ENCODE assay signal across 17 mouse cellular contexts in the genomic region with DNA sequence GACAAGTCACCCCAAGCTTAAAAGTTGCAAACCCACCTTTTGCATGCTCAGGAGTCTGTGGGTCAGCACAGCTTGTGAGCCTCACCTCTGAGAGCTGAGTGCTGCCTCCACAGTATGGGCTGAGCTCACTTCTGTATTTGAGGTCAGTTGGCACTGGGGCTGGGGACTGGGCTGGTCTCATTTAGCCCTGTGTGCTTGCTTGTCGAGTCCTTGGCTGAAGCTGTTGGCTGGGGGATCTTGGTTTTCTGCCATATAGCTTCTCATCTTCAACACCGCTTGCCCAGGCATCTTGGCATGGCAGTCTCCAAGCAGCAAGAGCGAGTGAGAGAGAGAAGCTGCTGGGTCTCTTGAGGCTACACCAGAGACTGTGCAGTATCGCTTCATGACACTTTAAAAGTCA. TPM values are rescaled to one million over a fixed set of nuclear protein-coding genes. Genes with fewer than 3 reads are reported as not detected.
A peak's percentile ranks its signal among the peaks of the same experiment; 100 is the strongest.
DNase-seq lines count a peak whose midpoint lies in the region; ATAC-seq and TF ChIP-seq lines count a peak whose summit lies in the region.
"Had no signal": no experiment of that assay in that cellular context is flagged by ENCODE, and none has a peak within 500 bp of the region (broad histone marks: within the 10 kb centered on the region; RNA-seq: fewer than 3 reads in every experiment).

No protein-coding gene starts in this region.

- no peaks in the 10 kb centered on the region for H3K27me3 ChIP-seq in hindbrain, postnatal 0 days (ENCODE audit: insufficient read depth, low read length)
- H3K27me3 ChIP-seq in hindbrain, embryonic 12.5 days, result no peaks in the 10 kb centered on the region
- H3K27me3 ChIP-seq in midbrain, embryonic 16.5 days (ENCODE audit: control insufficient read depth, insufficient read depth, low read depth, low read length), result no peaks in the 10 kb centered on the region
- no peaks in the 10 kb centered on the region for H3K27me3 ChIP-seq in kidney, embryonic 14.5 days (ENCODE audit: control insufficient read depth, insufficient read depth, low read length)
- H3K27me3 ChIP-seq: embryonic facial prominence, embryonic 13.5 days; limb, embryonic 13.5 days; midbrain, embryonic 15.5 days; neural tube, embryonic 12.5 days had no signal

- no peak overlapping the region for H3K4me3 ChIP-seq in hindbrain, postnatal 0 days (ENCODE audit: low read length)
- no peak overlapping the region for H3K4me3 ChIP-seq in hindbrain, embryonic 12.5 days
- H3K4me3 ChIP-seq in midbrain, embryonic 16.5 days (ENCODE audit: low read depth, low read length), result no peak overlapping the region
- H3K4me3 ChIP-seq in kidney, embryonic 14.5 days (ENCODE audit: low read length), result no peak overlapping the region
- H3K4me3 ChIP-seq: embryonic facial prominence, embryonic 13.5 days; limb, embryonic 13.5 days; midbrain, embryonic 15.5 days; neural tube, embryonic 12.5 days had no signal

- H3K9ac ChIP-seq in hindbrain, postnatal 0 days (replicated peaks; ENCODE audit: low read length), result no peak overlapping the region
- no peak overlapping the region for H3K9ac ChIP-seq in hindbrain, embryonic 12.5 days
- no peak overlapping the region for H3K9ac ChIP-seq in midbrain, embryonic 16.5 days (ENCODE audit: low read depth, low read length)
- H3K9ac ChIP-seq in kidney, embryonic 14.5 days (ENCODE audit: low read depth, low read length), result no peak overlapping the region
- H3K9ac ChIP-seq: embryonic facial prominence, embryonic 13.5 days; limb, embryonic 13.5 days; liver, postnatal 0 days; midbrain, embryonic 15.5 days; neural tube, embryonic 12.5 days had no signal

- DNase-seq in adrenal gland, postnatal 10 days, result peak; percentile 5
- DNase-seq in adrenal gland, postnatal 25 days, result no peak
- peak; percentile 66 for DNase-seq in hindbrain, postnatal 0 days (ENCODE audit: low spot score)
- peak; percentile 12 for DNase-seq in cerebellum, adult 9-11 months
- DNase-seq in gastrocnemius, postnatal 36 days, result peak; percentile 42 to 62
- DNase-seq: heart, postnatal 4 days; kidney, adult 9 months; liver, postnatal 0 days; right cerebral cortex, postnatal 4 days had no signal

- intact Hi-C loops in gastrocnemius, postnatal 36 days (cut with DNase I), result no loop called here

- no peaks in the 10 kb centered on the region for H3K9me3 ChIP-seq in hindbrain, postnatal 0 days (ENCODE audit: low read length)
- H3K9me3 ChIP-seq in hindbrain, embryonic 12.5 days (replicated peaks), result no peaks in the 10 kb centered on the region
- H3K9me3 ChIP-seq in midbrain, embryonic 16.5 days (replicated peaks; ENCODE audit: control insufficient read depth, low read length, poor library complexity, severe bottlenecking), result no peaks in the 10 kb centered on the region
- no peaks in the 10 kb centered on the region for H3K9me3 ChIP-seq in kidney, embryonic 14.5 days (ENCODE audit: control insufficient read depth, low read length)
- H3K9me3 ChIP-seq: embryonic facial prominence, embryonic 13.5 days; limb, embryonic 13.5 days; midbrain, embryonic 15.5 days; neural tube, embryonic 12.5 days had no signal

- no peak overlapping the region for H3K27ac ChIP-seq in hindbrain, postnatal 0 days
- H3K27ac ChIP-seq in hindbrain, embryonic 12.5 days, result no peak overlapping the region
- H3K27ac ChIP-seq in midbrain, embryonic 16.5 days (ENCODE audit: low read length), result no peak overlapping the region
- H3K27ac ChIP-seq in kidney, embryonic 14.5 days (ENCODE audit: low read depth, low read length), result no peak overlapping the region
- H3K27ac ChIP-seq: embryonic facial prominence, embryonic 13.5 days; limb, embryonic 13.5 days; macrophage; midbrain, embryonic 15.5 days; neural tube, embryonic 12.5 days had no signal

- H3K36me3 ChIP-seq in hindbrain, postnatal 0 days (ENCODE audit: insufficient read depth, low read length), result no peaks in the 10 kb centered on the region
- no peaks in the 10 kb centered on the region for H3K36me3 ChIP-seq in hindbrain, embryonic 12.5 days
- H3K36me3 ChIP-seq in midbrain, embryonic 16.5 days (ENCODE audit: control insufficient read depth, insufficient read depth, low read length), result no peaks in the 10 kb centered on the region
- H3K36me3 ChIP-seq in kidney, embryonic 14.5 days (ENCODE audit: control insufficient read depth, insufficient read depth, low read length), result no peaks in the 10 kb centered on the region
- H3K36me3 ChIP-seq: embryonic facial prominence, embryonic 13.5 days; limb, embryonic 13.5 days; midbrain, embryonic 15.5 days; neural tube, embryonic 12.5 days had no signal

- no peak overlapping the region for H3K4me2 ChIP-seq in hindbrain, postnatal 0 days (ENCODE audit: low read depth, low read length)
- H3K4me2 ChIP-seq in hindbrain, embryonic 12.5 days (replicated peaks), result no peak overlapping the region
- no peak overlapping the region for H3K4me2 ChIP-seq in midbrain, embryonic 16.5 days (ENCODE audit: low read length)
- H3K4me2 ChIP-seq in kidney, embryonic 14.5 days (replicated peaks; ENCODE audit: low read depth, low read length), result no peak overlapping the region
- H3K4me2 ChIP-seq: embryonic facial prominence, embryonic 13.5 days; limb, embryonic 13.5 days; midbrain, embryonic 15.5 days; neural tube, embryonic 12.5 days had no signal

- ATAC-seq in hindbrain, postnatal 0 days, result peak; percentile 74; the same call in 1 of the 2 replicates
- ATAC-seq in hindbrain, embryonic 12.5 days (ENCODE audit: low FRiP score), result no peak
- no peak for ATAC-seq in midbrain, embryonic 16.5 days
- ATAC-seq in kidney, embryonic 14.5 days (ENCODE audit: low FRiP score, low TSS enrichment), result no peak
- ATAC-seq: midbrain, embryonic 15.5 days had no signal

- no peaks in the 10 kb centered on the region for H3K4me1 ChIP-seq in hindbrain, postnatal 0 days (ENCODE audit: insufficient read depth, low read length)
- H3K4me1 ChIP-seq in hindbrain, embryonic 12.5 days, result no peaks in the 10 kb centered on the region
- H3K4me1 ChIP-seq in midbrain, embryonic 16.5 days (ENCODE audit: control insufficient read depth, insufficient read depth, low read length), result no peaks in the 10 kb centered on the region
- H3K4me1 ChIP-seq in kidney, embryonic 14.5 days (ENCODE audit: control insufficient read depth, insufficient read depth, low read length), result no peaks in the 10 kb centered on the region
- H3K4me1 ChIP-seq: embryonic facial prominence, embryonic 13.5 days; midbrain, embryonic 15.5 days; neural tube, embryonic 12.5 days had no signal

- WGBS in hindbrain, postnatal 0 days, result 64% methylated on average over 4 of the region's 4 CpGs
- WGBS in hindbrain, embryonic 12.5 days, result 85% methylated on average over 4 of the region's 4 CpGs
- WGBS in midbrain, embryonic 16.5 days, result 88% methylated on average over 4 of the region's 4 CpGs
- WGBS in kidney, embryonic 14.5 days, result 85% methylated on average over 4 of the region's 4 CpGs

- TF ChIP-seq CTCF in hindbrain, postnatal 0 days (IDR thresholded peaks at IDR 0.05; ENCODE audit: low read depth), result no peak

RNA-seq across cellular contexts. Expression of a gene that starts 46.1 kb away (rescaled TPM):
- total RNA-seq in adrenal gland, postnatal 10 days (2021), result 1 to 10 TPM; 1.0 TPM
- not detected in 2 replicates for total RNA-seq in adrenal gland, postnatal 25 days (2021)
- total RNA-seq in hindbrain, postnatal 0 days (2014; rRNA removed), result 3.2 and 6.1 TPM in 2 replicates
- polyA plus RNA-seq in hindbrain, postnatal 0 days (2015; fragmentation: Nextera tagmentation; extraction: Ambion mirVana), result 4.5 and 4.8 TPM in 2 replicates
- polyA plus RNA-seq in hindbrain, embryonic 12.5 days (2016; fragmentation: Nextera tagmentation; extraction: Ambion mirVana), result 11.7 and 11.8 TPM in 2 replicates
- 1 to 10 TPM; 1.2 to 1.9 TPM for total RNA-seq in gastrocnemius, postnatal 36 days (2021)
- polyA plus RNA-seq in midbrain, embryonic 16.5 days (2015; fragmentation: Nextera tagmentation; extraction: Ambion mirVana), result 0.77 and 1.4 TPM in 2 replicates
- polyA plus RNA-seq in kidney, embryonic 14.5 days (2014; fragmentation: Nextera tagmentation; extraction: Ambion mirVana), result 1.3 TPM in 2 replicates
- polyA plus RNA-seq: liver, postnatal 0 days; macrophage had no signal
